Mouse (Mus musculus) forebrain, embryonic 15.5 days (tissue): ENCODE data around the gene Dapl1. TPM values are rescaled to one million over a fixed set of nuclear protein-coding genes. Genes with fewer than 3 reads are reported as not detected.
A peak's percentile ranks its signal among the peaks of the same experiment; 100 is the strongest.

Experiments used
- ATAC-seq: fragments of 200-750 bp; cut with Nextera tagmentation; replicated peaks from 2 replicates; pipeline ENCODE4 v1.8.0; 2017; ENCODE audit warnings: mild to moderate bottlenecking, moderate TSS enrichment, moderate library complexity
- H3K27ac ChIP-seq: fragments of 300-500 bp; sonication (generic); replicated peaks from 2 replicates; pipeline ENCODE4 v1.5.1; 2015; ENCODE audit warnings: mild to moderate bottlenecking, inconsistent platforms
- H3K27me3 ChIP-seq: fragments of 300-500 bp; sonication (generic); 2 replicates; pipeline ENCODE4 v1.6.1; 2015; ENCODE audit warnings: inconsistent platforms
- H3K36me3 ChIP-seq: fragments of 300-500 bp; sonication (generic); 2 replicates; pipeline ENCODE4 v1.6.1; 2015; ENCODE audit warnings: mild to moderate bottlenecking, inconsistent platforms
- H3K4me1 ChIP-seq: fragments of 300-500 bp; sonication (generic); 2 replicates; pipeline ENCODE4 v1.6.1; 2015; ENCODE audit warnings: inconsistent platforms
- H3K4me2 ChIP-seq: fragments of 300-500 bp; sonication (generic); replicated peaks from 2 replicates; pipeline ENCODE4 v1.6.1; 2015; ENCODE audit warnings: mild to moderate bottlenecking, inconsistent platforms
- H3K4me3 ChIP-seq: fragments of 300-500 bp; sonication (generic); 2 replicates; pipeline ENCODE4 v1.5.1; 2015; ENCODE audit warnings: mild to moderate bottlenecking, inconsistent platforms
- H3K9ac ChIP-seq: fragments of 300-500 bp; sonication (generic); replicated peaks from 2 replicates; pipeline ENCODE4 v1.6.1; 2015; ENCODE audit warnings: mild to moderate bottlenecking, inconsistent platforms
- H3K9me3 ChIP-seq: fragments of 300-500 bp; sonication (generic); 2 replicates; pipeline ENCODE4 v1.6.1; 2016; ENCODE audit warnings: inconsistent platforms
- WGBS: fragments of 180-500 bp; shearing (Covaris S2); methylation state at CpG from one replicate; pipeline ENCODE4 v1.1.7; 2015; ENCODE audit warnings: mixed read lengths; 5-methylcytosine and 5-hydroxymethylcytosine counted together
- polyA plus RNA-seq: library from polyadenylated mRNA; unstranded; fragments of >200 nt; fragmentation: Nextera tagmentation; extraction: Ambion mirVana; gene quantifications from 2 replicates; pipeline ENCODE4 v1.2.1, GENCODE M21; 2015

Dapl1 gene
- polyA plus RNA-seq, 1 experiment from 2014 or later: not detected

- H3K27me3 ChIP-seq: no peaks in the 10 kb centered on the region
- 30% methylated on average over 4 of the region's 4 CpGs for WGBS
- ATAC-seq: peak; percentile 55; the same call in 1 of the 2 replicates
- no peak overlapping the region for H3K4me2 ChIP-seq
- no peak overlapping the region for H3K4me3 ChIP-seq
- no peak overlapping the region for H3K27ac ChIP-seq
- H3K4me1 ChIP-seq: peaks cover 3% of the 10 kb centered on the region; the same call in 1 of the 2 replicates
- no peaks in the 10 kb centered on the region for H3K36me3 ChIP-seq
- H3K9me3 ChIP-seq: no peaks in the 10 kb centered on the region
- H3K9ac ChIP-seq: no peak overlapping the region
Measured at GRCm38 (mm10) chr2:59485657-59486056, 1.2 kb downstream of the Dapl1 start.

GRCm38 (mm10) chr2:59486196-59486845, 1.9 kb downstream of the Dapl1 start:
- no peaks in the 10 kb centered on the region for H3K27me3 ChIP-seq
- H3K4me1 ChIP-seq: peaks cover 3% of the 10 kb centered on the region; the same call in 1 of the 2 replicates
- H3K9ac ChIP-seq: no peak overlapping the region
- 73% methylated on average over 6 of the region's 6 CpGs for WGBS
- no peak; the same call in 1 of the 2 replicates for ATAC-seq
- H3K4me3 ChIP-seq: no peak overlapping the region
- H3K4me2 ChIP-seq: no peak overlapping the region
- no peaks in the 10 kb centered on the region for H3K9me3 ChIP-seq
- H3K36me3 ChIP-seq: no peaks in the 10 kb centered on the region
- H3K27ac ChIP-seq: no peak overlapping the region

- no peak for ATAC-seq
- peaks cover 5% of the 10 kb centered on the region; the same call in 1 of the 2 replicates for H3K4me1 ChIP-seq
- no peak overlapping the region for H3K9ac ChIP-seq
- H3K36me3 ChIP-seq: no peaks in the 10 kb centered on the region
- 78% methylated on average over 2 of the region's 2 CpGs for whole genome bisulfite sequencing
- no peak overlapping the region for H3K4me2 ChIP-seq
- H3K27ac ChIP-seq: no peak overlapping the region
- H3K27me3 ChIP-seq: no peaks in the 10 kb centered on the region
- H3K9me3 ChIP-seq: no peaks in the 10 kb centered on the region
- H3K4me3 ChIP-seq: no peak overlapping the region
Measured at GRCm38 (mm10) chr2:59488235-59488634, 3.8 kb downstream of the Dapl1 start.

GRCm38 (mm10) chr2:59490353-59490752, 5.9 kb downstream of the Dapl1 start:
- H3K9me3 ChIP-seq: no peaks in the 10 kb centered on the region
- WGBS: 81% methylated on average over 7 of the region's 7 CpGs
- no peak overlapping the region for H3K9ac ChIP-seq
- H3K27me3 ChIP-seq: no peaks in the 10 kb centered on the region
- no peak for ATAC-seq
- H3K4me3 ChIP-seq: no peak overlapping the region
- H3K4me1 ChIP-seq: peaks cover 14% of the 10 kb centered on the region
- no peak overlapping the region for H3K27ac ChIP-seq
- no peaks in the 10 kb centered on the region for H3K36me3 ChIP-seq
- no peak overlapping the region for H3K4me2 ChIP-seq

GRCm38 (mm10) chr2:59493445-59494085, 9.1 kb downstream of the Dapl1 start:
- WGBS: 4% methylated on average over 13 of the region's 13 CpGs
- ATAC-seq: peak; percentile 70

GRCm38 (mm10) chr2:59499146-59499545, 14.7 kb downstream of the Dapl1 start:
- H3K9ac ChIP-seq: no peak overlapping the region
- no peaks in the 10 kb centered on the region for H3K4me1 ChIP-seq
- H3K4me3 ChIP-seq: no peak overlapping the region
- H3K9me3 ChIP-seq: no peaks in the 10 kb centered on the region
- H3K36me3 ChIP-seq: no peaks in the 10 kb centered on the region
- WGBS: 87% methylated on average over 8 of the region's 8 CpGs
- H3K27ac ChIP-seq: no peak overlapping the region
- no peak for ATAC-seq
- no peaks in the 10 kb centered on the region for H3K27me3 ChIP-seq
- H3K4me2 ChIP-seq: no peak overlapping the region

More at GRCm38 (mm10) chr2:59493445-59494085, 9.1 kb downstream of the Dapl1 start:
- Histone ChIP-seq H3K9ac (no peak overlapping the region), H3K27ac (no peak overlapping the region), H3K9me3 (no peaks in the 10 kb centered on the region), H3K4me3 (no peak overlapping the region), H3K36me3 (no peaks in the 10 kb centered on the region), H3K4me1 (peaks cover 11% of the 10 kb centered on the region), H3K4me2 (no peak overlapping the region), H3K27me3 (no peaks in the 10 kb centered on the region)

GRCm38 (mm10) chr2:59499717-59500116, 15.3 kb downstream of the Dapl1 start:
- WGBS: 91% methylated on average over 2 of the region's 2 CpGs
- ATAC-seq: no peak

GRCm38 (mm10) chr2:59509061-59509460, 24.6 kb downstream of the Dapl1 start:
- 74% methylated on average over 4 of the region's 4 CpGs for WGBS
- no peak for ATAC-seq
- H3K4me2 ChIP-seq: no peak overlapping the region
- no peaks in the 10 kb centered on the region for H3K27me3 ChIP-seq
- H3K9ac ChIP-seq: no peak overlapping the region
- H3K4me3 ChIP-seq: no peak overlapping the region
- no peaks in the 10 kb centered on the region for H3K36me3 ChIP-seq
- no peaks in the 10 kb centered on the region for H3K9me3 ChIP-seq
- H3K27ac ChIP-seq: no peak overlapping the region
- peaks cover 5% of the 10 kb centered on the region; the same call in 1 of the 2 replicates for H3K4me1 ChIP-seq

More at GRCm38 (mm10) chr2:59499717-59500116, 15.3 kb downstream of the Dapl1 start:
- no peak overlapping the region for H3K27ac ChIP-seq
- no peak overlapping the region for H3K4me2 ChIP-seq
- H3K9ac ChIP-seq: no peak overlapping the region
- no peaks in the 10 kb centered on the region for H3K27me3 ChIP-seq
- H3K9me3 ChIP-seq: no peaks in the 10 kb centered on the region
- H3K4me1 ChIP-seq: no peaks in the 10 kb centered on the region
- H3K36me3 ChIP-seq: no peaks in the 10 kb centered on the region
- H3K4me3 ChIP-seq: no peak overlapping the region

GRCm38 (mm10) chr2:59510416-59510815, 26.0 kb downstream of the Dapl1 start:
- no peak for ATAC-seq
- peaks cover 5% of the 10 kb centered on the region; the same call in 1 of the 2 replicates for H3K4me1 ChIP-seq
- no peak overlapping the region for H3K4me2 ChIP-seq

GRCm38 (mm10) chr2:59510882-59511281, 26.4 kb downstream of the Dapl1 start:
- Histone ChIP-seq H3K4me3 (no peak overlapping the region), H3K9me3 (no peaks in the 10 kb centered on the region), H3K9ac (no peak overlapping the region), H3K36me3 (no peaks in the 10 kb centered on the region), H3K27me3 (no peaks in the 10 kb centered on the region), H3K27ac (no peak overlapping the region), H3K4me1 (peaks cover 5% of the 10 kb centered on the region; the same call in 1 of the 2 replicates), H3K4me2 (no peak overlapping the region)
- ATAC-seq: no peak
- 81% methylated on average over 6 of the region's 6 CpGs for WGBS

More at GRCm38 (mm10) chr2:59510416-59510815, 26.0 kb downstream of the Dapl1 start:
- no peak overlapping the region for H3K27ac ChIP-seq
- no peaks in the 10 kb centered on the region for H3K27me3 ChIP-seq
- WGBS: 46% methylated on average over 9 of the region's 9 CpGs
- no peaks in the 10 kb centered on the region for H3K36me3 ChIP-seq
- no peaks in the 10 kb centered on the region for H3K9me3 ChIP-seq
- no peak overlapping the region for H3K9ac ChIP-seq
- H3K4me3 ChIP-seq: no peak overlapping the region

GRCm38 (mm10) chr2:59520663-59521062, 36.2 kb downstream of the Dapl1 start:
- no peak overlapping the region for H3K4me2 ChIP-seq
- WGBS: 93% methylated on average over 10 of the region's 10 CpGs
- H3K9me3 ChIP-seq: no peaks in the 10 kb centered on the region
- no peaks in the 10 kb centered on the region for H3K36me3 ChIP-seq
- ATAC-seq: no peak
- no peaks in the 10 kb centered on the region for H3K27me3 ChIP-seq
- H3K4me1 ChIP-seq: 0 out of 2 replicates have a peak, but pooled peaks cover 3% of the 10 kb centered on the region
- H3K27ac ChIP-seq: no peak overlapping the region
- no peak overlapping the region for H3K9ac ChIP-seq
- H3K4me3 ChIP-seq: no peak overlapping the region

- Histone ChIP-seq H3K27me3 (no peaks in the 10 kb centered on the region), H3K4me3 (peak overlapping the region; percentile 35), H3K9ac (peak overlapping the region; percentile 26), H3K9me3 (no peaks in the 10 kb centered on the region), H3K27ac (no peak overlapping the region), H3K36me3 (no peaks in the 10 kb centered on the region), H3K4me2 (peak overlapping the region; percentile 44), H3K4me1 (0 out of 2 replicates have a peak, but pooled peaks cover 3% of the 10 kb centered on the region)
- peak; percentile 90 for ATAC-seq
- 8% methylated on average over 19 of the region's 19 CpGs for WGBS
Measured at GRCm38 (mm10) chr2:59522079-59522684, 37.7 kb downstream of the Dapl1 start.
